Mouse (Mus musculus) E14TG2a.4 (cell line): ENCODE measurements around the gene Rab6a.

ENCODE experiments used
- CTCF ChIP-seq: conservative IDR thresholded peaks from 2 replicates; pipeline ENCODE4 v1.5.1; 2014; ENCODE audit warnings: low read length
- NANOG ChIP-seq: IDR thresholded peaks from 2 replicates; pipeline ENCODE4 v1.6.1; 2014; ENCODE audit warnings: borderline replicate concordance, low read length, mixed read lengths
- POU5F1 ChIP-seq: IDR thresholded peaks from 2 replicates; pipeline ENCODE4 v1.6.1; 2014; ENCODE audit warnings: low read length, borderline replicate concordance

DNA sequence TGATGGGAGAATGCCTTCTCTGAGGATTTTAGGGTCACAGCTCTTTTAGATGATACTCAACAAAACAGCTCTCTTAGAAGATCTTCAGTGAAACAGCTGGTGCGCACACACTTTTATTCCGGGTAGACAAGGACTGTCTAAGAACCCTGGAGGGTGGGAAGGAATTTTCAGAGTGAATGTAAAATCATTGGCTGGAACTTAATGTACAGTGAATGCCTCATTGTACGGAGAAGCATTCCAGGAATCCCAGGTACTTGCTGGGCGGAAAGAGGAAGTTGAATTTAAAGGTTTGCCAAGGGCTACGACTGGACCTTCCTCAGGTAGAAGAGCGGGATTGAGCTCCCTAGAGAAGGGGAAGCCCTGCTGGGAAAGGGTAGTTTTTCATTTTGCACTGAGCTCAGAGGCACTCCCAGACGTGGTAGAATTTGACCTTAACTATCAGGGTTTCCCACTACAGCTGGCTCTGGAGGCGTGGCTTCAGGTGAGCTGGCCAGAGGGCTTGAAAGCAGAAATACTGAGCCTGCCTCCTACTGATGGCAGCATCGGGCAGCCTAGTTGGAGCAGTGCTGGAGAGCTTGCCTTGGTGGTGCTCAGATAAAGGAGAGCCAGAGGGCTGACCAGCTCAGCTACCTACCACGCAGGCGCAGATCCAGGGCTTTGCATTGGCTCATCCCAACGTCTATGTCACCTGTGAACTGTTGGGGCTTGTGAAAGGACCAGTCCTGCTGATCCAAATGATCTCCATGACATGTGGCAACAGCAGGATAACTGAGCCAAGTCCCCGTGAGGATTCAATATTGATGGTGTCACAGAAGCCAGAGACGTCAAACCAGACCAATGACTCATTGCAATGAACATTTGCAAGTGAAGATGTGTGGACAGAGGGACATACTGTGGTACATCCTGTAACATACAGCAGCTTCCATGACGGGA, 72.0 kb downstream of the Rab6a start:
- no peak for TF ChIP-seq CTCF
- no peak for TF ChIP-seq NANOG
- TF ChIP-seq POU5F1 = no peak
